Mouse (Mus musculus): ENCODE measurements around the gene Sash1. TPM values are rescaled to one million over a fixed set of nuclear protein-coding genes. Genes with fewer than 3 reads are reported as not detected.
A peak's percentile ranks its signal among the peaks of the same experiment; 100 is the strongest.

The Sash1 gene
- total and polyA plus RNA-seq, 2 experiments from 2014 or later, result 5.0 to 47.4 TPM

DNA sequence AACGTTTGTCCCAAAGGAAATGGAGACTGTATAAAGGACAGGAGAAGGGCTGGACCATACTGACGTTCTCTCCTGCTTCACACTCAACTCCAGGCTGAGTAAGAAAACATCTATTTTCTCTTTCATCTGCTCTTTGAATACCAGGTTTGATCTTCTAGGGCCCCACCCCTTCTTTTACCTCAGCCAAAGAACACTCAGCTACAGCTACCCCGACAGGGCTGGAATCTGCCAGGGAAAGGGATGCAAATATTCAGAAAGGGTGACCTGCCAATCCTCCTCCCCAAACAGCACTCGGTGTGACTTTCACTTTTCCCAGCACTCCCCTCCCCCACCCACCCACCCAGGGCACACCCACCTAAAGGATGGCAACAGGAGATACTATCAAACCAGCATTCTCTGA, 2.2 kb downstream of the Sash1 start:
- Histone ChIP-seq H3K27ac (ENCODE audit: low read depth, low read length) (no peak overlapping the region), H3K4me2 (ENCODE audit: low read depth, low read length, poor library complexity, severe bottlenecking) (peak overlapping the region; percentile 96)

DNA sequence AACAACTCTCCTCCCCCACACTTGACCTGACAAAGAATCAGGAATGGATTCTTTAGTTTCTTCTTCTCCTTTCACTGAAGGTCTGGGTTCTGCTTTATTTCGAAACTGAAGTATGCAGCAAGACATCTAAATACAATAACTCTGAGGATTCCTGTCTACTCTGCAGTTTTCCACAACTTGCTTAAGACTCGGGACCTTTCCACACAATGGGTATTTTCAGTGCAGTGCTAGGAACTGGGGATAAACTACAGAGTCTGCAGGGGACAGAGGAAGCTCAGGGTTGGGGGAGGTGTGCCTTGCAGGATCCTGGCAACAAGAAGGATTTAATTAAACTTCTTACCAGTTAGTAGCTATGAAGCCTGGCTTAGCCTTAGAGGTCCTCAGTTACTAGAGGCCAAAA, 4.1 kb downstream of the Sash1 start:
- TF ChIP-seq CTCF (IDR thresholded peaks at IDR 0.05), result no peak
- DNase-seq (ENCODE audit: low spot score) (no peak), ATAC-seq (ENCODE audit: low FRiP score) (no peak)
- 25% methylated on average over 2 of the region's 2 CpGs for WGBS
- no peaks in the 10 kb centered on the region for H3K9me3 ChIP-seq (ENCODE audit: low read length)
- H3K27ac ChIP-seq (ENCODE audit: low read depth, low read length), result no peak overlapping the region
- no peaks in the 10 kb centered on the region; the same call in 1 of the 2 replicates for H3K4me1 ChIP-seq (ENCODE audit: insufficient read depth, low read length)
- H3K27me3 ChIP-seq (ENCODE audit: insufficient read depth, low read length), result no peaks in the 10 kb centered on the region
- H3K36me3 ChIP-seq (ENCODE audit: insufficient read depth, low read length), result no peaks in the 10 kb centered on the region
- H3K4me3 ChIP-seq (ENCODE audit: low read depth, low read length), result no peak overlapping the region
- no peak overlapping the region for H3K4me2 ChIP-seq (ENCODE audit: low read depth, low read length, poor library complexity, severe bottlenecking)
- no peak overlapping the region for H3K9ac ChIP-seq (replicated peaks; ENCODE audit: low read length, poor library complexity, severe bottlenecking)

More for the DNA sequence above, 2.2 kb downstream of the Sash1 start:
- no peak for ATAC-seq (ENCODE audit: low FRiP score)
- 0 out of 2 replicates have a peak overlapping the region, but pooled peaks have one; percentile 5 for H3K4me3 ChIP-seq (ENCODE audit: low read depth, low read length)
- no peaks in the 10 kb centered on the region; the same call in 1 of the 2 replicates for H3K4me1 ChIP-seq (ENCODE audit: insufficient read depth, low read length)
- H3K9ac ChIP-seq (replicated peaks; ENCODE audit: low read length, poor library complexity, severe bottlenecking), result no peak overlapping the region
- no peak for DNase-seq (ENCODE audit: low spot score)
- no peaks in the 10 kb centered on the region for H3K27me3 ChIP-seq (ENCODE audit: insufficient read depth, low read length)
- 24% methylated on average over 4 of the region's 4 CpGs for WGBS
- no peaks in the 10 kb centered on the region for H3K36me3 ChIP-seq (ENCODE audit: insufficient read depth, low read length)
- no peaks in the 10 kb centered on the region for H3K9me3 ChIP-seq (ENCODE audit: low read length)
- TF ChIP-seq CTCF (IDR thresholded peaks at IDR 0.05), result no peak

DNA sequence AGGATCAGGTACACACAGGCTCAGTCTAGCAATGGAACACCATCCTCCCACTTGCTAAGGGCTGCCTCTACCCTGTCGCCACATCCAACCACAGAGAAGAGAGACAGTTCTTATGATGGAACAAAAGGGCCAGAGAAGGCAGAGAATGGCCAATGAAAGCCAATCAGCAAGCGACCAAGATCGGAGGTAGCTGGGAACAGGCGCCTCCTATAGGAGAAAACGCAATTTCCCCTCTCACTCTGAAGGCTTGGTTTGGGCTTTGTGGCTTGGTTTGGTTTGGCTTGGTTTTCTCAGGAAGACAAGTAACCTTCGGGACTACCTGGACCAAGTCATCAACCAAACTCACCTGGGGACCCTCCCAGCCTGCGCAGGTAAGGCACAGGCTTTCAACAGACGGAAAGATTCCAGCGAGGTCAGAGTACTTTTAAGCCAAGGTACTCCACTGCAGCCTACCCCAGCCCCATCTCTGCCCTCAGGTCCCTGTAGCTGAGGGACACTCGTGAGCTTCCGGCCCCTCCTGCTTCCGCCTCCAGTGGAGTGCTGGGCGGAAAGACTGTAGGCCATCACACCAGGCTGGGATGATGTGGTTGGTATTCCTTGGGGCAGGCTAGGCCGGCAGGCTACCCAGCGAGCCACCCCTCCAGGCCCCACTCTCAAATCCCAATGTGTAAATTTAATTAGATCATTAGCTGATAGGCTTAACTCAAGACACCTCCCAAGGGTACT, 4.8 kb downstream of the Sash1 start:
- no peak for ATAC-seq (ENCODE audit: low FRiP score)
- WGBS, result 64% methylated on average over 15 of the region's 15 CpGs
- Histone ChIP-seq H3K9ac (replicated peaks; ENCODE audit: low read length, poor library complexity, severe bottlenecking) (no peak overlapping the region), H3K27me3 (ENCODE audit: insufficient read depth, low read length) (no peaks in the 10 kb centered on the region), H3K36me3 (ENCODE audit: insufficient read depth, low read length) (no peaks in the 10 kb centered on the region), H3K4me3 (ENCODE audit: low read depth, low read length) (no peak overlapping the region), H3K4me2 (ENCODE audit: low read depth, low read length, poor library complexity, severe bottlenecking) (no peak overlapping the region), H3K4me1 (ENCODE audit: insufficient read depth, low read length) (no peaks in the 10 kb centered on the region; the same call in 1 of the 2 replicates), H3K9me3 (ENCODE audit: low read length) (no peaks in the 10 kb centered on the region), H3K27ac (ENCODE audit: low read depth, low read length) (no peak overlapping the region)
- no peak for DNase-seq (ENCODE audit: low spot score)
- no peak for TF ChIP-seq CTCF (IDR thresholded peaks at IDR 0.05)

DNA sequence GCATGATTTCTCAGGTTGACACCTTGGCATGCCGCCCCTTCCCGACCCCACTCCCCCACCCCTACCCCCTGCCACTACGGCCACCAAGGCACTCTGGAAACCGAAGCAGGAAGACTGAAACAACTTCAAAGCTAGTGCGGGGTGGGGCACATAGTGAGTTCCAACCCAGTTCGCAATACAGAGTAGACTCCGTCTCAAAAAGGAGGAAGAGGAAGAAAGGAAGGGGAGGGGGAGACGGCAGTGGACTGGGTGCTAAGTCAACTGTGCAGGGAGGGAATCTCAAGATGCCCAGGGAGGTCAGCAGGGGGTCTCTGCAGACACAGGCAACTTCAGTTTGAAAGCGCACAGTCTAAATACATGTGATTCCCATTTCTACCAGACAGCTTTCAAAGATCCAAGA, 7.0 kb downstream of the Sash1 start:
- DNase-seq (ENCODE audit: low spot score) (no peak), ATAC-seq (ENCODE audit: low FRiP score) (no peak)
- WGBS, result 54% methylated on average over 9 of the region's 9 CpGs
- Histone ChIP-seq H3K4me2 (ENCODE audit: low read depth, low read length, poor library complexity, severe bottlenecking) (no peak overlapping the region), H3K4me3 (ENCODE audit: low read depth, low read length) (no peak overlapping the region), H3K9ac (replicated peaks; ENCODE audit: low read length, poor library complexity, severe bottlenecking) (no peak overlapping the region), H3K9me3 (ENCODE audit: low read length) (no peaks in the 10 kb centered on the region), H3K27me3 (ENCODE audit: insufficient read depth, low read length) (no peaks in the 10 kb centered on the region), H3K36me3 (ENCODE audit: insufficient read depth, low read length) (no peaks in the 10 kb centered on the region), H3K4me1 (ENCODE audit: insufficient read depth, low read length) (no peaks in the 10 kb centered on the region), H3K27ac (ENCODE audit: low read depth, low read length) (no peak overlapping the region)
- no peak for TF ChIP-seq CTCF (IDR thresholded peaks at IDR 0.05)

DNA sequence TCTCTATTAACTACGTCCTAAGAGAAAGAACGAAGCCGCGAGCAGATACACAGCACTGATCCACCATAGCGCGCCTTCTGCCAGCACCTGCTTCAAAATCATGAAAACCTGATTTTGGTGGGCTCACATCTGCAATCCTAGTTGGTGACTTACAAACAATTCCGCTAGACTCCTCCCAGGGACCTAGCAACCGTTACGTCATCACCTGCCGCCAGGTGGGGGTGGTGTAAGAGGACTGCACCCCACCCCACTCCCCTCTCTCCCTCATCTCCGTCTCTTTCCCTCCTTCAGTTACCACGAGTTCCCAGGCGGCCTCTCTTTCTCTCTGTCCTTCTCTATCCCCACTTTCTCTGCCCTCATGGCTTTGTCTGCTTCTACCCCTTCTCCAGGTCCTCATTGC, 7.5 kb downstream of the Sash1 start:
- H3K4me1 ChIP-seq (ENCODE audit: insufficient read depth, low read length), result no peaks in the 10 kb centered on the region
- WGBS, result 88% methylated on average over 13 of the region's 13 CpGs
- DNase-seq (ENCODE audit: low spot score), result no peak
- no peak overlapping the region for H3K4me2 ChIP-seq (ENCODE audit: low read depth, low read length, poor library complexity, severe bottlenecking)
- ATAC-seq (ENCODE audit: low FRiP score), result no peak
- no peak overlapping the region for H3K27ac ChIP-seq (ENCODE audit: low read depth, low read length)
- no peaks in the 10 kb centered on the region for H3K9me3 ChIP-seq (ENCODE audit: low read length)
- H3K27me3 ChIP-seq (ENCODE audit: insufficient read depth, low read length), result no peaks in the 10 kb centered on the region
- H3K36me3 ChIP-seq (ENCODE audit: insufficient read depth, low read length), result no peaks in the 10 kb centered on the region
- TF ChIP-seq CTCF (IDR thresholded peaks at IDR 0.05), result no peak
- no peak overlapping the region for H3K9ac ChIP-seq (replicated peaks; ENCODE audit: low read length, poor library complexity, severe bottlenecking)
- H3K4me3 ChIP-seq (ENCODE audit: low read depth, low read length), result no peak overlapping the region

DNA sequence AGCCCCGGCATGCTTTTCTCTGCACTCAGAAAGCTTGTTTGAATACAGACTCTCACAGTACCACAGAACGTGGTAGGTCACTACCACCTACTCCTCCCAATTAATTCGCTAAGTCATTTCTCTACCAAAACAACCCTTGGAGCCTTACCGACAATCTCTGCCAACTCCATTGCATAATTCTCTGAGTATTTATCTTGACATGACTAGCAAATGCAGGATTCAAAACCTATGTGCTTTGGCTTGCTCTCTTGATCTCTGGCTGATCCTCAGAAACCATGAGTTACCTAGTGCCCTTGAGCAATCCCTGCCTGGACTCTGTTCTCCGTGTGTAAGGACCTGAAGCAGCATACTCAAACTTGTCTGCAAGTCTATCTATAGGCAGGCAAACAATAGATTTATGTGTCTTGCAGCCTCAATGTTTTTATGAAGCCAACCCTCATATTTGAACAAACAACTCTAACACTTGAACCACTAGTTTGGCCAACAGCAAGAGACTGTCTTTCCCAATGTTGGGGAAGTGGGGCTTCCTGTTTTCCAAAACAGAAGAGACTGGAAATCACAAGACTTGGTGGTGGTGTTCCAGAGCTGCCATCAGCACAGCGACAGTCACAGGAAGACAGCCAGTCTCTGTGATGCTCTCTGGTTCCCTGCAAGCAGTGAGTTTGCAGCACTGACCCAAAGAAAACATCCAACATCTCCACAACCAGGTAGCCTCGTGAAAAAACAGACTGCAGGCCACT, 12.1 kb downstream of the Sash1 start:
- ATAC-seq (ENCODE audit: low FRiP score), result no peak
- H3K36me3 ChIP-seq (ENCODE audit: insufficient read depth, low read length), result no peaks in the 10 kb centered on the region
- no peak overlapping the region for H3K4me3 ChIP-seq (ENCODE audit: low read depth, low read length)
- no peaks in the 10 kb centered on the region for H3K27me3 ChIP-seq (ENCODE audit: insufficient read depth, low read length)
- H3K9ac ChIP-seq (replicated peaks; ENCODE audit: low read length, poor library complexity, severe bottlenecking), result no peak overlapping the region
- H3K27ac ChIP-seq (ENCODE audit: low read depth, low read length), result no peak overlapping the region
- no peaks in the 10 kb centered on the region for H3K4me1 ChIP-seq (ENCODE audit: insufficient read depth, low read length)
- no peak for DNase-seq (ENCODE audit: low spot score)
- TF ChIP-seq CTCF (IDR thresholded peaks at IDR 0.05), result no peak
- H3K9me3 ChIP-seq (ENCODE audit: low read length), result no peaks in the 10 kb centered on the region
- WGBS, result 80% methylated on average over 7 of the region's 7 CpGs
- H3K4me2 ChIP-seq (ENCODE audit: low read depth, low read length, poor library complexity, severe bottlenecking), result no peak overlapping the region
